Mouse (Mus musculus) lung, adult 2 months (tissue): ENCODE results near the gene Podn. TPM values are rescaled to one million over a fixed set of nuclear protein-coding genes. Genes with fewer than 3 reads are reported as not detected.
A peak's percentile ranks its signal among the peaks of the same experiment; 100 is the strongest.

Experiments
- DNase-seq: peaks from one replicate; pipeline ENCODE4 v3.0.0; 2022
- H3K4me1 ChIP-seq: fragments of 200-500 bp; 2 replicates; pipeline ENCODE4 v1.6.1; 2011; ENCODE audit warnings: low read length; ENCODE audit not compliant: control insufficient read depth, insufficient read depth
- H3K4me3 ChIP-seq: fragments of 200-500 bp; replicated peaks from 2 replicates; pipeline ENCODE3; 2011; ENCODE audit warnings: low read depth, mild to moderate bottlenecking, control low read depth, low read length; ENCODE audit errors: extremely low read depth
- CTCF ChIP-seq: fragments of 200-500 bp; IDR thresholded peaks from 2 replicates; pipeline ENCODE4 v1.5.1; 2011; ENCODE audit warnings: mild to moderate bottlenecking, low read length, control low read depth; ENCODE audit not compliant: insufficient read depth
- POLR2A ChIP-seq: fragments of 200-500 bp; IDR thresholded peaks from 2 replicates; pipeline ENCODE4 v1.6.1; 2011; ENCODE audit warnings: low read depth, mild to moderate bottlenecking, control low read depth, low read length, borderline replicate concordance; ENCODE audit errors: extremely low read depth
- WGBS: fragments of 180-500 bp; shearing (Covaris S2); methylation state at CpG from one replicate; pipeline ENCODE4 v1.1.7; 2018; 5-methylcytosine and 5-hydroxymethylcytosine counted together
- polyA plus RNA-seq: library from polyadenylated mRNA; depleted of rRNA; stranded (reverse); fragments of >200 nt; gene quantifications from 2 replicates; pipeline ENCODE4 v1.2.3, GENCODE M21; 2012

Gene Podn
- polyA plus RNA-seq, 1 experiment = 56.1 TPM

DNA sequence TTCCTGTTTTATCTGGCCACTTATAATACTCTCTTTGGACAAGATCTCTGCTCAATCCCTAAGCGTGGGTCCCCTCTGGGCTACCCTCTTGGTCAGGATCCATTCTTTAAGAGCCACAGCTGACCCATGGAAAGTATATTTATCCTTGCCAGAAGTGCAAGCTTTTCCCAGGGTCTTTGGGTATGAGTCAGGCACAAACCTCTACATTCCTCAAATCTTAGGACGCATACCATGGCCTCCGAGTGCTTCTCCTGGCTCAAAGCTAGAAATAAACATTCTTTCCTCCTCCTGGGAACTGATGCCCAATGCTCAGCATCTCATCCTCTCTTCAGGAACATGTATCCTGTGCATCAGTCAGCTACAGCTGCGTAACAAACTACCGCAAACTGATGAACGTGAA lies 101.2 kb downstream of the Podn start:
- no peak overlapping the region for H3K4me3 ChIP-seq
- 81% methylated on average over 6 of the region's 6 CpGs for WGBS
- DNase-seq = no peak
- TF ChIP-seq POLR2A = no peak
- no peak for TF ChIP-seq CTCF
- no peaks in the 10 kb centered on the region for H3K4me1 ChIP-seq

DNA sequence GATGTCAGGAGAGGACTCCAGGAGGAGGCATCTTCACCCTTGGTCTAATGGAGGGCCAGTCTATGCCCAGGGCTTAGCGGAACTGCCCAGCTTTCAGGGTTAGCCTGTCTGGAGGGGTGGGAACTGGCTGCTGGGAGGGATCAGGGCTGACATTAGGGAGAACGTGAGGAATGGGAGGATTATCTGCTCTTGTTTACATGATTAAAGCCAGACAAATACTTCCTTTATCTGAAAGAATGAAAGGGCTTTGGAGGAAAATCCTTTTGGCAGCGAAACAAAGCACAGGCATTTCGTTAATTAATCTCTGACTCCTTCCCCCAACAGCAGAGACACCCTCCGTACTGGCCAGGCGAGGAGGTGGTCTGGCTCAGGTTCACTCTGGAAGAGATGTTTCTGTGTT lies 104.4 kb downstream of the Podn start:
- TF ChIP-seq CTCF = no peak
- no peak for TF ChIP-seq POLR2A
- Histone ChIP-seq H3K4me3 (no peak overlapping the region), H3K4me1 (no peaks in the 10 kb centered on the region)
- DNase-seq = no peak
- WGBS = 20% methylated on average over 6 of the region's 6 CpGs

- TF ChIP-seq POLR2A = no peak
- no peak for TF ChIP-seq CTCF
- H3K4me3 ChIP-seq = no peak overlapping the region
- no peak for DNase-seq
- WGBS = 55% methylated on average over 5 of the region's 5 CpGs
- H3K4me1 ChIP-seq = no peaks in the 10 kb centered on the region
These were observed 105.4 kb downstream of the Podn start for GRCm38 (mm10) chr4:107990818-107991217.

DNA sequence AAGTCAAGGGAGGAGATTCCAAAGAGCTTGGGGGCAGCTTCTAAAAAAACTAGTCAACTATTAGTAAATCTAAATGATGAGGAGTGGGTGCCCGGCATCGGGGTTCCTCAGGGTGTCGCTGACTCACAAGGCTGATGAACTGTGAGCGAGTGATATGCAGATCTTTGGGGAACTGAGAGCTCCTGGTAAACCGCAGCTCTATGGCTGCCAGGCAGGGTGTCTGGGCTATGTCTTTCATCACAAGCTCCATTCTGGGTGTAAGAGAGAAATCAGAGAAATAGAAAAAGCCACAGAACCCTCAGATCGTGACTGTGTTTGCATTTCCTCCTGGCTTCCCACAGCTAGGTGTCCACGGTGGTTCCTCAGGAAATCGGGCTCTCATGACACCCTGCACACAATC lies 107.3 kb downstream of the Podn start:
- WGBS = 46% methylated on average over 8 of the region's 8 CpGs
- H3K4me3 ChIP-seq = no peak overlapping the region
- TF ChIP-seq CTCF (no peak), POLR2A (no peak)
- DNase-seq = no peak
- H3K4me1 ChIP-seq = no peaks in the 10 kb centered on the region

DNA sequence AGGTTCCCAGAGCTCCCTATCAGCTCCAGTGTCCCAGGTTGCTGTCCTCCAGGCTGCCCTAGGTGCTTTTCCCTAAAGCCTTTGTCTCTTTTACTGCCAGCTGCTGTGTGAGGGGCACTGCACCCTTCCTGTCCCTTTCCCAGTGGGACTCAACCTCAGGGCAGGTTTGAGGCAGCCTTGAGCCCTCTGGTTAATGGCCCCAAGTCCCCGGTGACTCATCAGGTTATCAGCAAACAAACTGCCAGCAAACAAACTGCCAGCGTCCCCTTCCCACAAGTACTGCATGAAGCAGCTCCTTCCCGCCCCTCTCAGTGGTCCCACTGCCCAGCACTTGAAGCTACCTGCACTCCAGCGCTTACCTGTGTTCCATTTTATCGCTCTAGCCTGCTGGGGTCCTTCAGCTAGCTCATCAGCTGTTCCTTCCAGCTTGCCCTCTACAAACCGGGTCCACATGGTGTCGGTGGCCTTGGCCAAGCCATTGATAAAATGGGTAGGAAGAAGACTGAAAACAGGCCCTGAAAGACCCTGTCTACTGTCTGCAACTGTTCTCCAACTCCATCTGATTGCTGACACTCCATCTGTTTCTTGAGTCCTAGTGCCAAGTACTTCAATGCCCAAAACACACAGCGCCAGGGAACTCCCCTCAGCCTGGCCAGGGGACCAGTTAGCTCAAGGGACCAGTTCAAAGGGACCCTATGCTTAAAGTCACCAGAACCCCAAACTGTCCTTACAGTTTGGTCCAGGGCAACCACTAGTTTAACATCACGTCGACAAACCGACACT lies 109.7 kb downstream of the Podn start:
- Histone ChIP-seq H3K4me1 (no peaks in the 10 kb centered on the region), H3K4me3 (no peak overlapping the region)
- TF ChIP-seq CTCF (no peak), POLR2A (no peak)
- DNase-seq = no peak
- 83% methylated on average over 11 of the region's 11 CpGs for WGBS

DNA sequence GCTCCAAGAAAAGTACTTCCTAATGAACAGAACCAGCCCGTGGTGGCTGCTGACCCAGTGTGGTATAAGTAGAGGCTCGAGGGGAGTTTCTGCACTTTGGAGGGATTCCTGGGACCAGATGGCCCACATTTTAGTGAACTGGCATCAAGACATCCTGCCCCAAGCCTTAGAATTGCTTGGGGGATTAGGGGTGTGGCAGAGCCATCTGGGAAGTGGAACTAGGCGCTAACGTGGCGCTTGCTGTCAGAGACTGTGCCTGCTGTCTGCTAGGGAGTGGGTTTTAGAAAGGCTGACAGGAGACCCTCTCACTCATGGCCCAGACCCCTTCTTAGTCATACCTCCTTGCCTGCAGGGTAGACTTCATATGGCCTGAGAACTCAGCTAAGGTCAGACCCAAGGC lies 110.4 kb downstream of the Podn start:
- DNase-seq = no peak
- TF ChIP-seq POLR2A (no peak), CTCF (no peak)
- no peaks in the 10 kb centered on the region for H3K4me1 ChIP-seq
- WGBS = 91% methylated on average over 5 of the region's 5 CpGs
- H3K4me3 ChIP-seq = no peak overlapping the region

DNA sequence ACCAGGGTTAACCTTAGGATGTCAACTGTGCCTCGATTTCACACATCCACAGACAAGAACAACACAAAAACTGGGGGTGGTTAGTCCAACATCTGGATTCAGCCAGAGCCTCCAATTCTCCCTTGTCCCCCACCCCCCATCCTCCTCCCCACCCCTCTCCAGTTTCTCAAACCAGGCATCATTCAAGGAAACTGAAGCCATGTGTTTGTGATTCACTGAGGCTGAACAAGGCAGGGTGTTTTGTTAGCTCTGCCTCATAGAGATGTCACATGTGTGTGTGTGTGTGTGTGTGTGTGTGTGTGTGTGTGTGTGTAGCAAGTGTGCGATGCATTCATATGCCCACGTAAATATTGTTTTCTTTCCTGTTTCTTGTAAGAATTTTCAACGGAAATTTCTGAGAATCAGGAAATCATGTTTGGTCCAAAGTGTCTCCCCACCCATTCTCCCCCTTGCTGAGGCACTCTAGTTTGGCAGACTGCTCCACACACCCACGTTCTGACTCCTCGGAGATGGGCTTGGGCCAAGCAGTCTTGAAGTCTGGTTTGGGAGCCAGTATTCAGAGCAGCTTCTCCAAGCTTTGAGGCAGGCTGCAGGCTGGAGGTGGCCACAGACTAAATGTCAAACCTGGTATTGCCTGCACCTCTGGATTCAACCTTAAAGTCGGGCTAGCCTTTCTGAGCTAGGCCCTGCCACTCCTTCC lies 111.8 kb downstream of the Podn start:
- peak; percentile 20 for DNase-seq
- WGBS = 30% methylated on average over 7 of the region's 7 CpGs
- Histone ChIP-seq H3K4me3 (no peak overlapping the region), H3K4me1 (no peaks in the 10 kb centered on the region)
- TF ChIP-seq POLR2A = no peak
- no peak for TF ChIP-seq CTCF

DNA sequence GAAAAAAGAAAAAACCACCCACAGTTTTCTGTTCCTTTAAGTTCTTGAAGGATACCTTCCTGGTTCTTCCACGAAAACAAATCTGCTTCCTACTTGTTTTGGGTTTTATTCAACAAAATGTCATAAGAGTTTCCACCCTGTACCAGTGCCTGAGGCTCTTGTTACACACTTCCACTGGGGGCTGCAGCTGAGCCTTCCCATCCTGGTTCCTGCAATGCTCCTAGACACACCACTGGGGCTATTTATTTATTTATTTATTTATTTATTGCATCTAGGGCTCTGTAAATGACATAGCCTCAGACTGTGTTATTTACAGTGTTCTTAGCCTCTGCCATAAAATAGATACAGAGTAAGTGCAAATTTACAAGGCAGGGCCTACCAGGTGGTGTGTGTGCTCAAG lies 112.5 kb downstream of the Podn start:
- TF ChIP-seq POLR2A (no peak), CTCF (no peak)
- H3K4me1 ChIP-seq = no peaks in the 10 kb centered on the region
- WGBS = 63% methylated on average over 1 of the region's 1 CpGs
- no peak overlapping the region for H3K4me3 ChIP-seq
- no peak for DNase-seq

DNA sequence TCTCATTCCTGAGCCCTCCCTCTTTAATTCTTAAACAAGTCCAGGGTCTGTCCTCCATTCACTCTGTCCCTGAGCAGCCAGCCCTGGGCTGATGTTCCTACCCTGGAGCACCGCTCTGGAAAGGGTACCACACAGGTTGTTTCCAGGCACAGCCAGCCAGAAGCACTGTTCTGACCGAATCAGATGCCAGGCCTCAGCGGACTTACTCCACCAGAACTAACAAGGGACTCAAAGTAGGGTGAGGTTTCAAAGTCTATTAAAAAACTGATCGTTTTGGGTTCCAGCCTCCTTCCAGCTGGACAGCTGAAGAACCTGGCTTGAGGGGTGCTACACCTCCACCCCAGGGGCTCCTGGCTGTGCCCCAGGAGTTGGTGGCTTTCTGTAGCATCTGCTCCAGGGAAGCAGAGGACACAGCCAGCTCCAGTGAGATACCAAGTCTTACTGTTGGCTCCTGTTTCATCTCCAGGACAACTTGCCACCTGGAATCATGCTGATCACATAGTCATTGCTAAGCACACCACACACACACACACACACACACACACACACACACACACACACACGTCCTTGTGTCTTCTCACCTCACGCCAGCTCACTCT lies 116.1 kb downstream of the Podn start:
- WGBS = 77% methylated on average over 6 of the region's 6 CpGs
- no peak for TF ChIP-seq CTCF
- TF ChIP-seq POLR2A = no peak
- no peak for DNase-seq
- Histone ChIP-seq H3K4me1 (no peaks in the 10 kb centered on the region), H3K4me3 (no peak overlapping the region)
